Mouse (Mus musculus): ENCODE measurements around the gene Trp63. TPM values are rescaled to one million over a fixed set of nuclear protein-coding genes. Genes with fewer than 3 reads are reported as not detected.

Gene Trp63
- polyA plus RNA-seq, 1 experiment from 2014 or later: 0.15 TPM

DNA sequence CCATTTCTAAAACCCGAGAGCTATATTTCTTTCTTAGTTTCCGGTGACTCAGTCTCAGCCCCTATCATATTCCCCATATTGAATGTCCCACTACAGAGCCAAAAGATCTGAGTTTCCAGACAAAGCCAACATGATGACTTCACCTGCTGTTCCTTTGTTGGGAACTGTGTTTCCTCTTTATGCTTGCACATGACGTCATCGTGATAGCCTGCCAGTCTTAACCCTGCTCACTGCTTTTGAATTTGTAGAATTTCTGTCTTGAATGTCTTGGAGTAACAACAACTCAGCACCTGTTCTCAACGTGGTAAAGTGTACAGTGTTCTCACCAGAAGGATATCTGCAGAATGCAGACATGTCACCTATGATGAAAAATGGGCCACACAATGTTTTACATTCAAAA lies 39.6 kb downstream of the Trp63 start:
- ATAC-seq (ENCODE audit: low read depth) (no peak), DNase-seq (no peak)
- H3K36me3 ChIP-seq: no peaks in the 10 kb centered on the region
- no peak overlapping the region for H3K27ac ChIP-seq
- WGBS (ENCODE audit: insufficient replicate concordance): 66% methylated on average over 5 of the region's 5 CpGs
- H3K4me3 ChIP-seq (replicated peaks): no peak overlapping the region
- H3K9me3 ChIP-seq (replicated peaks): no peaks in the 10 kb centered on the region
- H3K9ac ChIP-seq: no peak overlapping the region
- H3K4me1 ChIP-seq (replicated peaks): no peaks in the 10 kb centered on the region
- H3K4me2 ChIP-seq: no peak overlapping the region
- no peaks in the 10 kb centered on the region for H3K27me3 ChIP-seq

DNA sequence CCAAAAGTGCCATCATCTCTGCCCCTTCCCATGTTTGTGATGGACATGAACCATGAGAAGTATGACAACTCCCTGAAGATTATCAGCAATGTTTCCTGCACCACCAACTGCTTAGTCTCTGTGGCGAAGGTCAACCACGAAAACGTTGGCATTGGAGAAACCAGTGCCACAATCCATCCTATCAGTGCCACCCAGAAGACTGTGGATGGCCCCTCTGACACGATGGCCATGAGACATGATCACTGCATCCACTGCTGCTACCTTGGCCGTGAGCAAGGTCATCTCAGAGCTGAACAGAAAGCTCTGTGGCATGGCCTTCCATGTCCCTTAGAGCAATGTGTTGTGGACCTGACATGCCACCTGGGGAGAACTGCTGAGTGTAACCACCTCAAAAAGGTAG lies 43.4 kb downstream of the Trp63 start:
- no peaks in the 10 kb centered on the region for H3K9me3 ChIP-seq (replicated peaks)
- no peak overlapping the region for H3K9ac ChIP-seq
- no peaks in the 10 kb centered on the region for H3K36me3 ChIP-seq
- H3K4me1 ChIP-seq (replicated peaks): no peaks in the 10 kb centered on the region
- no peak overlapping the region for H3K4me3 ChIP-seq (replicated peaks)
- DNase-seq (no peak), ATAC-seq (ENCODE audit: low read depth) (no peak)
- WGBS (ENCODE audit: insufficient replicate concordance): 53% methylated on average over 5 of the region's 5 CpGs
- H3K27ac ChIP-seq: no peak overlapping the region
- no peak overlapping the region for H3K4me2 ChIP-seq
- no peaks in the 10 kb centered on the region for H3K27me3 ChIP-seq

DNA sequence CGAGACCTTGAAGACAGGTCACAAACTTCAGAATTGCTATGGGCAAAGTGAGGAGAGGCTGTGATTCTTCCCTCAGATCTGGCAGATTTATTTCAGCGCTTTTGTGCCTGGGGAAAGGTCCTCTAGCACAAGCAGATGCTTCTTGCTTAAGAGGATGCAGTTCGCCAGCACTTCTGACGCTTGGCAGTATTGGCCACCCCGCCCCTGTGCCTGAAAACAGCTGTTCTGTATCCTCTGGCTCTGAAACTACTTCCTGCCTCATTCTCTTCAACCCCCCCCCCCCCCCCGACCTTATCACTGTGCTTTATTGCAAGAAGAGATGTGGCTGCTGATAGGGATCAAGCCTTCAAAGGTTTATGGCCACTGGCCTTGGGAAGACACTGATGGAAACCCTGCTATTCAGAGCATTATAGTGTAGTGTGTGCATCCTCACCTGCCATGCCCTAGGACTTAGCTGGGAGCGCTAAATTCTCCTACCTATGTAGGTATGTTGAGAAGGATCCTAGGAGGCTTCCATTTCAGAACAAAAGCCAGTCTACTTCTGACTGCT lies 44.5 kb downstream of the Trp63 start:
- H3K27ac ChIP-seq: no peak overlapping the region
- H3K4me3 ChIP-seq (replicated peaks): no peak overlapping the region
- H3K36me3 ChIP-seq: no peaks in the 10 kb centered on the region
- no peaks in the 10 kb centered on the region for H3K4me1 ChIP-seq (replicated peaks)
- H3K27me3 ChIP-seq: no peaks in the 10 kb centered on the region
- WGBS (ENCODE audit: insufficient replicate concordance): 30% methylated on average over 7 of the region's 7 CpGs
- H3K4me2 ChIP-seq: no peak overlapping the region
- DNase-seq (no peak), ATAC-seq (ENCODE audit: low read depth) (no peak)
- no peaks in the 10 kb centered on the region for H3K9me3 ChIP-seq (replicated peaks)
- H3K9ac ChIP-seq: no peak overlapping the region

DNA sequence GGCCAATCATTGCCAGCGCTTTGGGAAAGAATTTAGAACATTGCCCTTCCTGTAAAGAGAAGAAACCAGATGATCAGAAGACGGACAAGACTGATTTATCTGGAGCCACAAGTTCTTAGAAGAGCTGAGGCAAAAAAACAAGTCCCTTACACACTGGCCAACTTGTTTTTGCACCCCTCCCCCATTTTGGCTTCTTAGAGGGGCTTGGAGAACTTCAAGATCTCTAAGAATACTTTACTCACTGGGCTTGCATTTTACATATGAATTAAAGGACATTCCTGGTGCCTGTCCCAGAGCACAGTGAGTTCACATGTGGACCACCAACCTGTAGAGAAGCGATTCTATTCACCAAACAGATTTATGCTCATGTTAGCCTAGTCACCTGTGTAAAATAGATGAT lies 53.3 kb downstream of the Trp63 start:
- WGBS (ENCODE audit: insufficient replicate concordance): 49% methylated on average over 3 of the region's 3 CpGs

DNA sequence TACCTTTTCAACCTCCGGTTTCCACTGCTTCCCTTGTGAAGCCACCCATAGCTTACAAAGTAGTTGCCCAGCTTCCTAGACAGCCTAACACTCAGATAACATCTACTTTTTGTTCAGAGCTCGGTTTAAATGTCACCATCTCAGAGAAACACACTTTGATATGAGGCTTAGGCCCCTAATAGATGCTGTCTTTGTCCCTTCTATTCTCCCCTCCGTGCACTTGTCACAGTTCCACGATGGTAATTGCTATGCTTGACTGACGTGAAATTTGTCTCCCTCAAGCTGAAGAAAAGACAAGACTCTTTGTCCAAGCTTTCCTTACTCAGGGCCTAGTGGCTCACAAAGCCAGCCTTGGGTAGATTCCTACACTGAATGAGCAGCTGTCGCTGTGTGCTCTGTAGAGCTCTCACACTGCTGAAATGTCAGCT lies 54.1 kb downstream of the Trp63 start:
- Histone ChIP-seq H3K27ac (no peak overlapping the region), H3K27me3 (no peaks in the 10 kb centered on the region), H3K4me3 (replicated peaks) (no peak overlapping the region), H3K4me2 (no peak overlapping the region), H3K9ac (no peak overlapping the region), H3K4me1 (replicated peaks) (no peaks in the 10 kb centered on the region), H3K36me3 (no peaks in the 10 kb centered on the region), H3K9me3 (replicated peaks) (no peaks in the 10 kb centered on the region)
- DNase-seq (no peak), ATAC-seq (ENCODE audit: low read depth) (no peak)
- 56% methylated on average over 6 of the region's 6 CpGs for WGBS (ENCODE audit: insufficient replicate concordance)

More for the DNA sequence above, 53.3 kb downstream of the Trp63 start:
- Histone ChIP-seq H3K4me1 (replicated peaks) (no peaks in the 10 kb centered on the region), H3K36me3 (no peaks in the 10 kb centered on the region), H3K27ac (no peak overlapping the region), H3K4me2 (no peak overlapping the region), H3K9ac (no peak overlapping the region), H3K27me3 (no peaks in the 10 kb centered on the region), H3K9me3 (replicated peaks) (no peaks in the 10 kb centered on the region), H3K4me3 (replicated peaks) (no peak overlapping the region)
- ATAC-seq (ENCODE audit: low read depth) (no peak), DNase-seq (no peak)

DNA sequence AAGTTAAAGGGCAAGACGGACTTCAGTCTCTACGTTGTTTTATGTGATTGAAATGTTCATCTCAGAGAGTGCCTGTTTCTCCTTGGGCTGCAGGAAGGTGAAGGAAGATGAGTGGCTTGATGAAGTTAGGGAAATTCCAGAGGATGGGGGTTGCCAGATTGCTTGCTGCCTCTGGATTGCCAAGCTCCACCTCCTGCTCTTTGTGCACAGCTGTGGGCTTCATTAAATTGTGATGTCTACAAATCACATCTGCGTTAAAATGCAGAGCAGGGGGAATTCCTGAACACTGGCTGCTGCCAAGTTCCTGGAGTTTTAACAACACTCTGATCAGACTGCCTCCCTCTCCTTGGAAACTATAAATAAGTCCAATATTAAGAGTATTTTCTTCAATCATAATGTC lies 63.2 kb downstream of the Trp63 start:
- no peak overlapping the region for H3K27ac ChIP-seq
- no peak overlapping the region for H3K4me2 ChIP-seq
- no peaks in the 10 kb centered on the region for H3K9me3 ChIP-seq (replicated peaks)
- no peak overlapping the region for H3K4me3 ChIP-seq (replicated peaks)
- H3K4me1 ChIP-seq (replicated peaks): no peaks in the 10 kb centered on the region
- no peaks in the 10 kb centered on the region for H3K36me3 ChIP-seq
- WGBS (ENCODE audit: insufficient replicate concordance): 46% methylated on average over 3 of the region's 3 CpGs
- no peak overlapping the region for H3K9ac ChIP-seq
- DNase-seq (no peak), ATAC-seq (ENCODE audit: low read depth) (no peak)
- H3K27me3 ChIP-seq: no peaks in the 10 kb centered on the region

DNA sequence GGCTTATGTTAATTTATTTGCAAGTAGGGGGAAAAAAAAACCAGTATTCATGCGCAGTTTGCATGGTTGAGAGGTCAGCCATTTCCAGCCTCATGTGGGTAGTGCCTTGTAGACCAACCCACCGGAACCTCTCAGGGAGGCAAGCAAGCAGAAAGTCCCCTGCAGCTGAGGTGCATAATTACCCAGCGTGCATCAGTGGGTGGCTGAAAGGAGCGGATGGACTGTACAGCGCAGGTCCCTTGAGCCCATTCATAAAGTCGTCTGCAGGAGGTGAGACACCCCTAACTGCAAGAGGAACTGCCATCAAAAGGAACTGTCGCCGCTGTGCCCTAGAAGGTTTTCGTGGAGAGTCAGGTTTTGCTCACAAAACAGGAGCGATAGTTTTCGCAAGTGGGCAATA lies 68.3 kb downstream of the Trp63 start:
- H3K4me3 ChIP-seq (replicated peaks): no peak overlapping the region
- DNase-seq (no peak), ATAC-seq (ENCODE audit: low read depth) (no peak)
- H3K27ac ChIP-seq: no peak overlapping the region
- WGBS (ENCODE audit: insufficient replicate concordance): 69% methylated on average over 11 of the region's 11 CpGs
- H3K4me1 ChIP-seq (replicated peaks): no peaks in the 10 kb centered on the region
- H3K27me3 ChIP-seq: no peaks in the 10 kb centered on the region
- no peaks in the 10 kb centered on the region for H3K9me3 ChIP-seq (replicated peaks)
- no peak overlapping the region for H3K9ac ChIP-seq
- no peak overlapping the region for H3K4me2 ChIP-seq
- H3K36me3 ChIP-seq: no peaks in the 10 kb centered on the region

DNA sequence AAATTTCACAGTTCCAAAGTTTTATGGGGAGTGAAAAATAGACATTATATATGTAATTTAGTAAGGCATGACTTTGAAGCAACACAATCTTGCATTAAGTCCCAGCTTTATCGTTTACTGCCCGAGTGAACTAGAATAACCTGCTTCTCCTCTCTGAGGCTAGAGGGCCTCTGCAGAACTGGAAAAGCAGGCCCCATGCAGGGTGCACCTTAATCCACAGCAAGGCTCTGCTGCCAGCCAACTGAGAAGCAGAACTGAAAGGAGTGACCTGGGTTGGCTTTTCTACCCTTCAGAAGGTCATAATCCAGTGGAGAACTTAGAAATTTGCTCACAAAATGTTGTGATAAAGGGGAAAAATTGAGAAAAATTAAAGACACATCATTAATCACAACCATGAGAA lies 74.5 kb downstream of the Trp63 start:
- WGBS (ENCODE audit: insufficient replicate concordance): 75% methylated on average over 2 of the region's 2 CpGs
- DNase-seq: no peak
- H3K27me3 ChIP-seq: no peaks in the 10 kb centered on the region
- H3K4me1 ChIP-seq (replicated peaks): no peaks in the 10 kb centered on the region
- no peak overlapping the region for H3K9ac ChIP-seq
- ATAC-seq (ENCODE audit: low read depth): no peak
- H3K4me3 ChIP-seq (replicated peaks): no peak overlapping the region
- no peak overlapping the region for H3K4me2 ChIP-seq
- no peaks in the 10 kb centered on the region for H3K9me3 ChIP-seq (replicated peaks)
- no peak overlapping the region for H3K27ac ChIP-seq
- no peaks in the 10 kb centered on the region for H3K36me3 ChIP-seq

DNA sequence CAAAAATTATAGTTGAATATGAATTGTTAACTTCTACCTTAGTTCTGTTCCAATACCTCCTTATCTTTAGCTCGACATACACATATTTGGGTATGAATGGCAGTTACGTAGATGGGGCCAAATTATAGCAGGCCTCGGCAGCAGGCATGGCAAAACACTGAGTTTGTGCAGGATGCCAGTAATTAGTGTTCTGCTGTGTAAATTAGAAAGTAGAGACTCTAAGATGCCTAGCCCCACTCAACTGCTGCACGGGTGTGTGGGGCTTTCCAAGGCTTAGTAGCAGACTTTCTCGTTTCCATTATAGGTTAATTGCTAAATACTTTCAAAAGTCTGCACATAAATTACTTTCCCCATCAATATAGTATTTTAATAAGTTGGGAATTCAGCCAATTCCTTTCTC lies 82.0 kb downstream of the Trp63 start:
- no peaks in the 10 kb centered on the region for H3K9me3 ChIP-seq (replicated peaks)
- H3K4me3 ChIP-seq (replicated peaks): no peak overlapping the region
- no peak overlapping the region for H3K9ac ChIP-seq
- no peak for DNase-seq
- H3K4me1 ChIP-seq (replicated peaks): no peaks in the 10 kb centered on the region
- no peak for ATAC-seq (ENCODE audit: low read depth)
- no peak overlapping the region for H3K4me2 ChIP-seq
- 67% methylated on average over 5 of the region's 5 CpGs for WGBS (ENCODE audit: insufficient replicate concordance)
- H3K27me3 ChIP-seq: no peaks in the 10 kb centered on the region
- H3K27ac ChIP-seq: no peak overlapping the region
- no peaks in the 10 kb centered on the region for H3K36me3 ChIP-seq

DNA sequence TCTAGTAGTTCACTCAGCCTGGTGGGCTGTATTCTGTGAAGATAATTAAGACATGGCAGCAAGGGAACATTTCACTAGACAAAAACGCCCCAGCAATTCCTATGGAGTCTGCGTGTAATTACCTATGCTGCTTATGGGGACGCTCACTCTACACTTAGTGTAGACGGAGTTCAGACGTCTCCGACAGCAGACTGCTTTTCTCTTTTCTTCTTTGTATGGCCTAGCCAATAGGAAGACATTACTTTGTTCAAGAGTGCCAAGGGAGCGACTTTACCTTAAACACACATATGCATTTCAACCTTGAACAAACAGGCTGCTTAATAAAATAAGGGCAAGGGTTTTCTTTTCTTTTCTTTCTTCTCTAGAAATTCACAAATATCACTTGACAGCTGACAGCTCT lies 91.0 kb downstream of the Trp63 start:
- ATAC-seq (ENCODE audit: low read depth) (no peak), DNase-seq (no peak)
- H3K27ac ChIP-seq: no peak overlapping the region
- no peaks in the 10 kb centered on the region for H3K36me3 ChIP-seq
- H3K9me3 ChIP-seq (replicated peaks): no peaks in the 10 kb centered on the region
- no peak overlapping the region for H3K9ac ChIP-seq
- H3K4me3 ChIP-seq (replicated peaks): no peak overlapping the region
- 78% methylated on average over 7 of the region's 7 CpGs for WGBS (ENCODE audit: insufficient replicate concordance)
- H3K4me1 ChIP-seq (replicated peaks): no peaks in the 10 kb centered on the region
- H3K27me3 ChIP-seq: no peaks in the 10 kb centered on the region
- no peak overlapping the region for H3K4me2 ChIP-seq

DNA sequence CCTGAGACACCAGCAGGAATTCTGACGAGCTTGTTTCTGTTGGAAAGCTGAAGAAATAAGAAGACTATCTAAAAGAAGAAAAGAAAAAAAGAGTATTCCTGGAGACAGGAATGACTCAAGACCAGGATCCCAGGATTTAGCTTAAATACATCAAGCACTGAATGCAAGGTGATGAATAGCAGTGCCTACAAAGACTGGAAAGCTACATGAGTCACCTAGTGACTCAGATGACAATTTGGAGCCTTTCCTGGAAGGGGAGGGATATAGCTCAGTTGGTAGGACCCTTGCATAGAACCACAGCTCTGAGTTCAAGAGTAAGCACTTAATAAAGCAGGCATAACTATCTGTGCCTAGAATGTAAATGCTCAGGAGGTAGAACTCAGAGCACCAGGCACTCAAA lies 93.9 kb downstream of the Trp63 start:
- WGBS (ENCODE audit: insufficient replicate concordance): 41% methylated on average over 1 of the region's 1 CpGs
- no peak overlapping the region for H3K9ac ChIP-seq
- H3K4me1 ChIP-seq (replicated peaks): no peaks in the 10 kb centered on the region
- no peak for DNase-seq
- H3K4me3 ChIP-seq (replicated peaks): no peak overlapping the region
- H3K27ac ChIP-seq: no peak overlapping the region
- no peak overlapping the region for H3K4me2 ChIP-seq
- no peak for ATAC-seq (ENCODE audit: low read depth)
- H3K9me3 ChIP-seq (replicated peaks): no peaks in the 10 kb centered on the region
- H3K27me3 ChIP-seq: no peaks in the 10 kb centered on the region
- H3K36me3 ChIP-seq: no peaks in the 10 kb centered on the region

DNA sequence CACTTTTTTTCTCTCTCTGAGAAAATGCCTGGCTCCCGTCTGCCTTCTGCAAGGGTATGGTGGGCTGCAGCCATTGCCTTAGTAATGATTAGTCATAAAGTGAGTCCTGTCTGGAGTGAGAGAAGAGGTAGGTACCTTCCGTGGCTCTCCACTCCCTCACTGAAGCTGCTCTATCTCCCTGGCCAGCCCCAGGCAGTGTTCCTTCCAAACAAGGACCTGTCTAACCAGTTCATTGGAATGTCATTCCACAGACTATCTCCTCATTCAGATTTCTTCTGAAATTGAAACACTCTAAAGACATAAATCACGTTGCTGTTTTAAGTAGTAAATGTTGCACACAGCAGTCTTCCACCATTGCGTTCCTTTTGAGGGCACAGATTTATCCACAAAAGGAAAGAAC lies 96.4 kb downstream of the Trp63 start:
- WGBS (ENCODE audit: insufficient replicate concordance): 45% methylated on average over 4 of the region's 4 CpGs
- Histone ChIP-seq H3K27me3 (no peaks in the 10 kb centered on the region), H3K4me1 (replicated peaks) (no peaks in the 10 kb centered on the region), H3K4me2 (no peak overlapping the region), H3K9ac (no peak overlapping the region), H3K4me3 (replicated peaks) (no peak overlapping the region), H3K9me3 (replicated peaks) (no peaks in the 10 kb centered on the region), H3K36me3 (no peaks in the 10 kb centered on the region), H3K27ac (no peak overlapping the region)
- DNase-seq (no peak), ATAC-seq (ENCODE audit: low read depth) (no peak)

Data from liver, embryonic 13.5 days (tissue).